Mouse (Mus musculus) B cell, adult 2 months (primary cell): ENCODE measurements around the gene Mapk10.

Experiments
- DNase-seq, 2 experiments: peaks; one replicate each; pipeline ENCODE4 v3.0.0; 2022

Mapk10 gene

GRCm38 (mm10) chr5:103161574-103161973 is 49.6 kb downstream of the Mapk10 start:
- no peak for DNase-seq

- no peak for DNase-seq
Measured at GRCm38 (mm10) chr5:103161196-103161540, 50.0 kb downstream of the Mapk10 start.

GRCm38 (mm10) chr5:103160314-103161195 is 50.6 kb downstream of the Mapk10 start:
- no peak for DNase-seq

GRCm38 (mm10) chr5:103140935-103141334 is 70.2 kb downstream of the Mapk10 start:
- DNase-seq = no peak

GRCm38 (mm10) chr5:103134839-103135238 is 76.3 kb downstream of the Mapk10 start:
- no peak for DNase-seq

- no peak for DNase-seq
Measured at GRCm38 (mm10) chr5:103133626-103134025, 77.5 kb downstream of the Mapk10 start.

- no peak for DNase-seq
Measured at GRCm38 (mm10) chr5:103132814-103133213, 78.3 kb downstream of the Mapk10 start.

- no peak for DNase-seq
Measured at GRCm38 (mm10) chr5:103119618-103120017, 91.5 kb downstream of the Mapk10 start.

- DNase-seq = no peak
Measured at GRCm38 (mm10) chr5:103115571-103115970, 95.6 kb downstream of the Mapk10 start.

- no peak for DNase-seq
Measured at GRCm38 (mm10) chr5:103112471-103112870, 98.7 kb downstream of the Mapk10 start.

GRCm38 (mm10) chr5:103109409-103109808 is 101.7 kb downstream of the Mapk10 start:
- DNase-seq = no peak

GRCm38 (mm10) chr5:103105441-103106414 is 105.4 kb downstream of the Mapk10 start:
- no peak for DNase-seq

GRCm38 (mm10) chr5:103104082-103104481 is 107.1 kb downstream of the Mapk10 start:
- DNase-seq = no peak

- no peak for DNase-seq
Measured at GRCm38 (mm10) chr5:103102876-103103393, 108.2 kb downstream of the Mapk10 start.

GRCm38 (mm10) chr5:103102176-103102575 is 109.0 kb downstream of the Mapk10 start:
- DNase-seq = no peak

- DNase-seq = no peak
Measured at GRCm38 (mm10) chr5:103094166-103094565, 117.0 kb downstream of the Mapk10 start.

- no peak for DNase-seq
Measured at GRCm38 (mm10) chr5:103085844-103086243, 125.3 kb downstream of the Mapk10 start.

- DNase-seq = no peak
Measured at GRCm38 (mm10) chr5:103075451-103075850, 135.7 kb downstream of the Mapk10 start.

- no peak for DNase-seq
Measured at GRCm38 (mm10) chr5:103072200-103072825, 138.8 kb downstream of the Mapk10 start.

- DNase-seq = no peak
Measured at GRCm38 (mm10) chr5:103071006-103071612, 140.0 kb downstream of the Mapk10 start.

- DNase-seq = no peak
Measured at GRCm38 (mm10) chr5:103050319-103050916, 160.7 kb downstream of the Mapk10 start.

- no peak for DNase-seq
Measured at GRCm38 (mm10) chr5:103048011-103048410, 163.1 kb downstream of the Mapk10 start.
